Mouse (Mus musculus) erythroblast, embryonic 14.5 days (primary cell): Measurements from ENCODE around the gene Sync. TPM values are rescaled to one million over a fixed set of nuclear protein-coding genes. Genes with fewer than 3 reads are reported as not detected.

Source experiments
- H3K27me3 ChIP-seq: 2 replicates; pipeline ENCODE4 v1.6.1; 2012; ENCODE audit warnings: inconsistent platforms; ENCODE audit not compliant: control insufficient read depth
- H3K36me3 ChIP-seq: 2 replicates; pipeline ENCODE4 v1.6.1; 2012; ENCODE audit warnings: mild to moderate bottlenecking, inconsistent platforms; ENCODE audit not compliant: control insufficient read depth
- H3K4me1 ChIP-seq: 2 replicates; pipeline ENCODE4 v1.6.1; 2012; ENCODE audit warnings: inconsistent platforms; ENCODE audit not compliant: control insufficient read depth
- H3K4me3 ChIP-seq: replicated peaks from 2 replicates; pipeline ENCODE3; 2012; ENCODE audit warnings: moderate library complexity, mild to moderate bottlenecking, inconsistent platforms
- H3K9me3 ChIP-seq: 2 replicates; pipeline ENCODE4 v1.6.1; 2012; ENCODE audit warnings: low read length, inconsistent platforms, mixed read lengths; ENCODE audit not compliant: control insufficient read depth
- GATA1 ChIP-seq: IDR thresholded peaks from 2 replicates; pipeline ENCODE4 v1.6.1; 2012; ENCODE audit warnings: low read length, inconsistent platforms, mixed read lengths
- TAL1 ChIP-seq: IDR thresholded peaks from 3 replicates; pipeline ENCODE4 v1.6.1; 2012; ENCODE audit warnings: low read length, inconsistent platforms, mixed read lengths
- polyA plus RNA-seq: library from polyadenylated mRNA; stranded (reverse); fragments of >175 nt; gene quantifications from 2 replicates; pipeline ENCODE4 v1.2.3, GENCODE M21; 2012

Gene Sync
- polyA plus RNA-seq, 1 experiment, result not detected

GRCm38 (mm10) chr4:129247381-129248242 is 39.8 kb upstream of the Sync start:
- Histone ChIP-seq H3K27me3 (peaks cover 84% of the 10 kb centered on the region), H3K36me3 (no peaks in the 10 kb centered on the region), H3K4me1 (peaks cover 38% of the 10 kb centered on the region), H3K4me3 (peak overlapping the region; percentile 65), H3K9me3 (peaks cover 3% of the 10 kb centered on the region; the same call in 1 of the 2 replicates)
- no peak for TF ChIP-seq GATA1
- TF ChIP-seq TAL1, result no peak

- Histone ChIP-seq H3K27me3 (peaks cover 85% of the 10 kb centered on the region), H3K4me1 (peaks cover 36% of the 10 kb centered on the region), H3K4me3 (peak overlapping the region; percentile 65), H3K9me3 (peaks cover 3% of the 10 kb centered on the region; the same call in 1 of the 2 replicates), H3K36me3 (no peaks in the 10 kb centered on the region)
- no peak for TF ChIP-seq TAL1
- no peak for TF ChIP-seq GATA1
Measured at GRCm38 (mm10) chr4:129248243-129248767, 39.1 kb upstream of the Sync start.

GRCm38 (mm10) chr4:129249288-129249687 is 38.1 kb upstream of the Sync start:
- Histone ChIP-seq H3K9me3 (peaks cover 3% of the 10 kb centered on the region; the same call in 1 of the 2 replicates), H3K36me3 (no peaks in the 10 kb centered on the region), H3K4me1 (peaks cover 36% of the 10 kb centered on the region), H3K27me3 (peaks cover 80% of the 10 kb centered on the region), H3K4me3 (no peak overlapping the region)
- TF ChIP-seq GATA1 (no peak), TAL1 (no peak)

DNA sequence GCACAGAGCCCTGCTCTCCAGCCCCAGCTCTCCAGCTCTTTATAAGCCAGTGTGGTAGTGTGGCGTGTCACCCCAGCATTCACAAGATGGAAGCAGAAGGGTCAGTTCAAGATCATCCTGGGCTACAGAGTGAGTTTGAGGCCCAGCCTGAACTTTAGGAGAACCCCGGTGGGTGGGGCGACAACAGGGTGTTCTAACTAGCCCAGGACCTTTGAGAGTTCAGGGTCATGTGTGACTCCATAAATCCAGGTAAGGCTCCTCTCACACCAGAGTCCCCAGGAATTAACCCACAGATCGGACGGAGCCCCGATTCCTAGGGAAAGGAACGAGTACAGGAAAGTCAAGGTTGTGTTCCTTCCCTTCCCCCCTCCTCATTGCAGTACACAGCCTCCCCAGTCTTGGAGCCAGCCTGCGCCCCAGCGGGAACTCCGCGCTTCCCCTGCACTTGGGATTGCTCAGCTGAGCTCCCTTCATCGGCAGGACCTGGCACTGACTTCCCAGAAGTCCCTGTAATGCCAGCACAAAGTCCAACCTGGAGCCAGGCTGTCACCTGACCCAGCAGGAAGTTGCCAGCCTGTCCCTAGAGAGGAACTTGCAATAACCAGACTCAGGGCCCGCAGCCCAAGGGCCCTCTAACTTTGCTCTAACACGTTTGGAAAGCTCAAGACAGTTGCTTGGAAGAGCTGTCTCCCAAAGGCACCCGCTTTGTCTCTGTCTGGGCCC is 36.5 kb upstream of the Sync start:
- Histone ChIP-seq H3K4me1 (peaks cover 25% of the 10 kb centered on the region), H3K4me3 (no peak overlapping the region), H3K36me3 (no peaks in the 10 kb centered on the region), H3K9me3 (peaks cover 3% of the 10 kb centered on the region; the same call in 1 of the 2 replicates), H3K27me3 (peaks cover 64% of the 10 kb centered on the region)
- TF ChIP-seq TAL1 (no peak), GATA1 (no peak)

DNA sequence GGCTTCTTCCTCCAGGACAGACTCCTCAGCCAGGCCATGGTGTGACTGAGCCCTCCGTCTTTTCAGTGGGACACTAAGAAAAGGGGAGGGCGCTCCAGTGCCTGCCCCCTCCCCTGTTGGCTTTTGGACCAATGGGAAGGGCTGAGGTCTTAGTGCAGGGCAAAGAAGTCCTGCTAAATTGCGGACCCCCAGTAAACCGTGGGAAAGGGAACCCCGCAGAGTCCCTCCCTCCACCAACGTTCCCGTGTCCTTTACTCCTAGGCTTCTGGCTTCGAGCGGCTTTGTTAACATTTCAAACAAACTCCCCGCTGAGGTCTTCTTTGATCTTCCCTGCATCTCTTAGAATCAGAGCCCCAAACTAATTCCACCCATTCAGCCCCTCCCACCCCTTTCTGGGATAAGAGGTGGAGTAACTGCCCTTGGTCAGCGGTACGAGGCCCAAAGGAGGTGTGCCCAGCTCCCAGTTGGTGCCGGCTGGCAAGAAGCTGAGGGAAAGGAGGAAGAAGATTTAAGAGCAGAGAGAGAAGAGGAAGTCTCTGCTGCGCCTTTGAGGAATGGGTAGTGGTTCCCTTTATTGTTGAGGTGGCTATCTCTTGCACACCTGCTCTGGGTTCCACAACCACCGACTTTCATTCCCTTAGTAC is 35.8 kb upstream of the Sync start:
- Histone ChIP-seq H3K4me1 (peaks cover 32% of the 10 kb centered on the region), H3K4me3 (no peak overlapping the region), H3K36me3 (no peaks in the 10 kb centered on the region), H3K9me3 (peaks cover 3% of the 10 kb centered on the region; the same call in 1 of the 2 replicates), H3K27me3 (peaks cover 57% of the 10 kb centered on the region)
- TF ChIP-seq TAL1, result no peak
- no peak for TF ChIP-seq GATA1

GRCm38 (mm10) chr4:129252492-129252891 is 34.9 kb upstream of the Sync start:
- H3K36me3 ChIP-seq, result no peaks in the 10 kb centered on the region
- 0 out of 2 replicates have a peak, but pooled peaks cover 3% of the 10 kb centered on the region for H3K9me3 ChIP-seq
- H3K4me3 ChIP-seq, result no peak overlapping the region
- H3K4me1 ChIP-seq, result peaks cover 38% of the 10 kb centered on the region
- no peak for TF ChIP-seq GATA1
- no peak for TF ChIP-seq TAL1
- peaks cover 48% of the 10 kb centered on the region for H3K27me3 ChIP-seq

DNA sequence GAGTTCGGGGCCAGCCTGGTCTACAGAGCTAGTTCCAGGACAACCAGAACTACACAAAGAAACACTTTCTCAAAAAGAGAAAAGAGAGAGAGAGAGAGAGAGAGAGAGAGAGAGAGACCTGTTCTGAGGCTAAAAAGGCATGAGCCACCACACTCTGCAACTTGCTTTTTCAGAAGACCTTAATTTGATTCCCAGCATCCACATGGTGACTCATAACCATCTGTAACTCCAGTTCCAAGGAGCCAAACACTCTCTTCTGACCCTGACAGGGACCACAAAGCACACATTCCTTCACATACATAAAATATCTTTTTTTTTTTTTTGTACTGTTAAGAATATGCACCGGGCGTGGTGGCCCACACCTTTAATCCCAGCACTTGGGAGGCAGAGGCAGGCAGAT is 32.8 kb upstream of the Sync start:
- H3K36me3 ChIP-seq, result no peaks in the 10 kb centered on the region
- TF ChIP-seq GATA1, result no peak
- TF ChIP-seq TAL1, result no peak
- H3K4me3 ChIP-seq, result no peak overlapping the region
- peaks cover 28% of the 10 kb centered on the region for H3K27me3 ChIP-seq
- no peaks in the 10 kb centered on the region for H3K9me3 ChIP-seq
- peaks cover 23% of the 10 kb centered on the region for H3K4me1 ChIP-seq

DNA sequence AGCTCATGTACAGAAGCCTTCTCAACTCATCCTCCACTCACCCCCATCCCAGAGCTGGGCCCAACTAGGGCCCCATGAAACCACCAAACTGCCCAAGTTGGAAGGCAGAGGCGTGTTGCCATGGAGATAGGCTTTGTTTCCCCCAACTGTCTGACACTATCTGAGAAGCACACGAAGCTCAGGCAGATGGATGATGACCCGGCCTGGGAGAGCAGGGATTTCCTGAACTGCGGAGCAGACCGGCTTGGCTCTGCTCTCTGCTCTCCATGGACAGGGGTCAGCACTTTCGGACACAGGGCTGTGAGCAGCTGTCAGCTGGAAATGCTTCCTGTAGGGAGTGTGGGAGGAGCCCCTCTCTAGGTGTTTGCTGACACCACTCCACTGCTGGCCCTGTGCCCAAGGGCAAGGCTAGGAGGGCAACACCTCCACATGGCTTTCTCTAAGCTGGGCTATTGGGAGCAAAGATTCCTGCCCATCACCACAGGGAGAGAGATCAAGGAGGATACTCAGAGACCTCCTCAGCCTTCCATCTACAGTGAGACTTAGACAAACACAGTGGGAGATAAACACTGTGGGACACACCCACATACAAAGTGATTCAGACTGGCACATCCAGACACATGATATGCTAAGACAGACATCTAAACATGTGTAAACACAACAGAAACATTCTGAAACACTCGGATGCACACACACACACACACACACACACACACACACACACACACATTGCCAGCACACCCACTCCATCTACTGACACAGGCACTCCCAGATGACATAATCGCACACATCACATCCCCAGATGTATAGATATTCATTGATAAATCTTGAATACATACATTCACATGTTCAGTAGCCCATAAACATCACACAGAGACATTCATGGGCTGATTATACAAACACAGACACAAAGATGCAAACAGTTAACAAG is 30.7 kb upstream of the Sync start:
- Histone ChIP-seq H3K36me3 (no peaks in the 10 kb centered on the region), H3K4me3 (no peak overlapping the region), H3K4me1 (peaks cover 17% of the 10 kb centered on the region), H3K27me3 (peaks cover 6% of the 10 kb centered on the region), H3K9me3 (no peaks in the 10 kb centered on the region)
- TF ChIP-seq GATA1 (no peak), TAL1 (no peak)
